Mouse (Mus musculus): ENCODE results near the gene Spata21. TPM values are rescaled to one million over a fixed set of nuclear protein-coding genes. Genes with fewer than 3 reads are reported as not detected.

Spata21 gene
- total RNA-seq, 2 experiments from 2014 or later: 0.26 to 0.61 TPM

- peak within 1 kb of the TSS; percentile 93 for H3K27ac ChIP-seq
- TF ChIP-seq CTCF (IDR thresholded peaks at IDR 0.05): peak; percentile 98
- intact Hi-C loops (cut with DNase I): no loop called here
These were observed 10.2 kb upstream of the Spata21 start, which contains the start of gene Necap2 for GRCm38 (mm10) chr4:141077681-141078509. Gene Necap2 (minus strand): TSS chr4:141078357.

GRCm38 (mm10) chr4:141078510-141079137 is 9.5 kb upstream of the Spata21 start:
- intact Hi-C loops (cut with DNase I): no loop called here
- H3K27ac ChIP-seq: no peak overlapping the region
- no peak for DNase-seq (ENCODE audit: extremely low spot score in 1 of 2, low spot score in 2 of 2)
- TF ChIP-seq CTCF (IDR thresholded peaks at IDR 0.05): no peak
- no peak overlapping the region for H3K4me3 ChIP-seq

More at GRCm38 (mm10) chr4:141077681-141078509, 10.2 kb upstream of the Spata21 start, which contains the start of gene Necap2:
- peak within 1 kb of the TSS; percentile 95 for H3K4me3 ChIP-seq
- DNase-seq (ENCODE audit: extremely low spot score in 1 of 2, low spot score in 2 of 2): peak; percentile 94

- TF ChIP-seq CTCF (IDR thresholded peaks at IDR 0.05): no peak
These were observed 1.3 kb upstream of the Spata21 start for GRCm38 (mm10) chr4:141086862-141087261.

GRCm38 (mm10) chr4:141088714-141089113 is 581 bp downstream of the Spata21 start:
- peak in 1 of 2 experiments; percentile 45 for DNase-seq (ENCODE audit: extremely low spot score in 1 of 2, low spot score in 2 of 2)

More at GRCm38 (mm10) chr4:141086862-141087261, 1.3 kb upstream of the Spata21 start:
- H3K4me3 ChIP-seq: no peak overlapping the region
- no peak for DNase-seq (ENCODE audit: extremely low spot score in 1 of 2, low spot score in 2 of 2)
- intact Hi-C loops (cut with DNase I): no loop called here
- H3K27ac ChIP-seq: no peak overlapping the region

GRCm38 (mm10) chr4:141095016-141095415 is 6.9 kb downstream of the Spata21 start:
- no peak overlapping the region for H3K4me3 ChIP-seq
- no peak for DNase-seq (ENCODE audit: extremely low spot score in 1 of 2, low spot score in 2 of 2)
- intact Hi-C loops (cut with DNase I): no loop called here
- H3K27ac ChIP-seq: no peak overlapping the region
- TF ChIP-seq CTCF (IDR thresholded peaks at IDR 0.05): no peak

More at GRCm38 (mm10) chr4:141088714-141089113, 581 bp downstream of the Spata21 start:
- TF ChIP-seq CTCF (IDR thresholded peaks at IDR 0.05): no peak; the same call in 1 of the 2 replicates
- Histone ChIP-seq H3K4me3 (no peak overlapping the region), H3K27ac (no peak overlapping the region)
- intact Hi-C loops (cut with DNase I): no loop called here

GRCm38 (mm10) chr4:141096710-141097109 is 8.6 kb downstream of the Spata21 start:
- no peak for TF ChIP-seq CTCF (IDR thresholded peaks at IDR 0.05)
- no peak overlapping the region for H3K27ac ChIP-seq
- intact Hi-C loops (cut with DNase I): no loop called here
- no peak overlapping the region for H3K4me3 ChIP-seq
- DNase-seq (ENCODE audit: extremely low spot score in 1 of 2, low spot score in 2 of 2): no peak

GRCm38 (mm10) chr4:141098935-141099334 is 10.8 kb downstream of the Spata21 start:
- Histone ChIP-seq H3K27ac (no peak overlapping the region), H3K4me3 (no peak overlapping the region)
- no peak for DNase-seq (ENCODE audit: extremely low spot score in 1 of 2, low spot score in 2 of 2)
- intact Hi-C loops (cut with DNase I): no loop called here
- TF ChIP-seq CTCF (IDR thresholded peaks at IDR 0.05): no peak

- intact Hi-C loops (cut with DNase I): no loop called here
- no peak for DNase-seq (ENCODE audit: extremely low spot score in 1 of 2, low spot score in 2 of 2)
- Histone ChIP-seq H3K27ac (no peak overlapping the region), H3K4me3 (no peak overlapping the region)
- TF ChIP-seq CTCF (IDR thresholded peaks at IDR 0.05): no peak
These were observed 11.8 kb downstream of the Spata21 start for GRCm38 (mm10) chr4:141099956-141100355.

- DNase-seq (ENCODE audit: extremely low spot score in 1 of 2, low spot score in 2 of 2): no peak
- TF ChIP-seq CTCF (IDR thresholded peaks at IDR 0.05): no peak
- no peak overlapping the region for H3K27ac ChIP-seq
- H3K4me3 ChIP-seq: no peak overlapping the region
- intact Hi-C loops (cut with DNase I): no loop called here
These were observed 13.2 kb downstream of the Spata21 start for GRCm38 (mm10) chr4:141101291-141101690.

GRCm38 (mm10) chr4:141101855-141102254 is 13.7 kb downstream of the Spata21 start:
- no peak overlapping the region for H3K4me3 ChIP-seq
- TF ChIP-seq CTCF (IDR thresholded peaks at IDR 0.05): peak; percentile 44
- intact Hi-C loops (cut with DNase I): no loop called here
- no peak overlapping the region for H3K27ac ChIP-seq
- no peak for DNase-seq (ENCODE audit: extremely low spot score in 1 of 2, low spot score in 2 of 2)

GRCm38 (mm10) chr4:141106526-141107183 is 18.5 kb downstream of the Spata21 start:
- Histone ChIP-seq H3K4me3 (no peak overlapping the region), H3K27ac (no peak overlapping the region)
- intact Hi-C loops (cut with DNase I): no loop called here
- DNase-seq (ENCODE audit: extremely low spot score in 1 of 2, low spot score in 2 of 2): no peak
- no peak for TF ChIP-seq CTCF (IDR thresholded peaks at IDR 0.05)
